Mouse (Mus musculus) megakaryocyte progenitor cell, adult 5-6 weeks (primary cell): Measurements from ENCODE around the gene Cerkl. TPM values are rescaled to one million over a fixed set of nuclear protein-coding genes. Genes with fewer than 3 reads are reported as not detected.
A peak's percentile ranks its signal among the peaks of the same experiment; 100 is the strongest.

Experiments
- ATAC-seq: replicated peaks from 2 replicates; pipeline ENCODE4 v1.8.0; 2016; ENCODE audit warnings: mild to moderate bottlenecking, moderate TSS enrichment, inconsistent platforms; ENCODE audit not compliant: poor library complexity
- total RNA-seq, 2 experiments: library from RNA; stranded (forward) in 1 of 2; stranded (reverse) in 1 of 2; fragments of 157-497, 149-512 nt in 1 of 2; fragments of 200-1000 nt in 1 of 2; gene quantifications; 2 replicates each; pipeline versions ENCODE4 v1.2.3 to v1.2.4; 2015 to 2017

Gene Cerkl
- total RNA-seq, 2 experiments from 2014 or later = 4.8 to 9.9 TPM

- ATAC-seq = 0 out of 2 replicates have a peak, but pooled peaks have one; percentile 33
These were observed 121.9 kb downstream of the Cerkl start for GRCm38 (mm10) chr2:79334661-79335060.

DNA sequence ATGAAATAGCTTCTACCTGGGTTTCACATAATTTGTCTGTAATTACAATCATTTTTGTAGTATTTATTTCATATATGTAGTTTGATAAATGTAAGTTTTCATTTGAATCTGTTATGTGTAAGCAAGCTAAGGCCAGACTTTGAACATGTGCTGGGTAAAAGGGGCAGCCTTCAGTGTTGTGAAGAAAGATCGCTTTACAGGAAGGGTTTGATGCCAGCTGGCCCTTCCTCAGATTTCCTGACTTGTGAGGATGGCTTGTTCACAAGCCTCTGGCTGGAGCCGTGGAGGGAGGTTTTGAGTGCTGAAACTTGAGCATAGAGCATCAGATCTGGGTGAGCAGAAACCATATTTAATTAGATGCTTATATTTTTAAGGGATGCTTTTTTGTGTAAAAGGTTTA, 128.5 kb downstream of the Cerkl start:
- no peak for ATAC-seq

DNA sequence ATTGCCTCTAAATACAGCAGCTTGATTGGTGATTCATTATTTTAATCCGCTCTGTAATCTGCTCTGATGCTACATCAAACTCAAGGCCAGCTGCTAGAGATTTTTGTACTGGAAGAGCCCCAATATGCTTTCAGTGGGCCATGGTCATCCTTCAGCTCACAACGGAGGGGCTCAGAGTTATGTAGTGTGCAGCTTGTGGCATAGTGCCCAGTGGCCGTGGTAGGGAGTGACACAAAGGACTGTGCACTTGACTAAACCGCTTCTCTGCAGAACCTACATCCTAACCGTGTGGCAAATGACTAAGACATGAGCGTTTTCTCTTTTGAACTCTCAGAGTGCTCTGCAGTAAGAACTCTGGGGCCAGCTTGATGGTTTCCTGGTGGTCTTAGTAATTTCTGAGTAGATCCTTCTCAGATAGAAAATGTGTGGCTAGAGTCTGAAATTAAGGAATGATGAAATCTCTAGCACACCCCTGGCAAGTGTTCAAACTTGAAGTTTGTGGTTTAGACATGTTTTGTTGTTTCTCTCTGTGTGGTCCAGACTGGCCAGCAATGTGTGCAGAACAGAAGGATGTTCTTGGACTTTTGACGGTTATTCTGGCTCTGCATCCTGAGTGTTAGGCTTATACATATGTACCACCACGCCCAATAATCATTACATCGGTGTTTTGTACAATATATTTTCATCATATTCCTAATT, 140.3 kb downstream of the Cerkl start:
- ATAC-seq = peak; percentile 36

DNA sequence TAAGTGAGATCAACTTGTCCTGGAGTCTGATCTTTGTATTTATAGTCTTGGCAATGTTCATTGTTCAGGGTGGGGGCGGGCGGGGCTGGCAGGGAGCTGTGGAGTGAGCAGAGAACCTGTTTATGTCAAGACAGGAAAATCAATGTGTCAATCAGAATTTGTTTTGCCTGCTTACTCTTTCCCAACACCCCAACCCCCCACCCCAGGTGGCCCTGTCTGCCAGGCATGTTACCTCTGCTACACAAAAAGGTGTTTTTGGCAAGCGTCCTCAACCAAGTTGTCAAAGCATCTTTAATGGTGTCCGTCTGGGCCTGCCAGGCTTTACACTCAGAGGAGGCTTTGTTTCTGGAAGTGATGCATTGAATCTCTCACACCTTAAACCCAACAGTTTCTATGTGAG, 141.5 kb downstream of the Cerkl start:
- no peak for ATAC-seq

DNA sequence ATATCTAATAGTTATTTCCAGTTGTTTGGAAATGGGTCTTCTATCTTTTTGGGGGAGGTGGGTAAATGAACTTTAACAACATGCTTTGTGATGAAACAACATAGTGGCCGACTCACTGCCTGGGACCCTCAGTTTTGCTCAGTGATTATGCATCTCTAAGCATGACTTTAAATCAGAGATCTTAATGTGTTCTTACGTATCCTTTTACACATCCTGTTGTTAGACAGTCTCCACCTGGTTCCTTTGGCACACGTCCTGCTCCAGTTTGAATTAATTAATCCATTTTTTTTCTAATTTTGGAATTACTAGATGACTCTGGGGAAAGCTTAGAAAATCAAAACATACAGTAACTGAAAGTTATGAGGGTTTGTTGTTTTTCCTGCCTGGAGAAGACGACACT, 144.1 kb downstream of the Cerkl start:
- ATAC-seq = no peak

DNA sequence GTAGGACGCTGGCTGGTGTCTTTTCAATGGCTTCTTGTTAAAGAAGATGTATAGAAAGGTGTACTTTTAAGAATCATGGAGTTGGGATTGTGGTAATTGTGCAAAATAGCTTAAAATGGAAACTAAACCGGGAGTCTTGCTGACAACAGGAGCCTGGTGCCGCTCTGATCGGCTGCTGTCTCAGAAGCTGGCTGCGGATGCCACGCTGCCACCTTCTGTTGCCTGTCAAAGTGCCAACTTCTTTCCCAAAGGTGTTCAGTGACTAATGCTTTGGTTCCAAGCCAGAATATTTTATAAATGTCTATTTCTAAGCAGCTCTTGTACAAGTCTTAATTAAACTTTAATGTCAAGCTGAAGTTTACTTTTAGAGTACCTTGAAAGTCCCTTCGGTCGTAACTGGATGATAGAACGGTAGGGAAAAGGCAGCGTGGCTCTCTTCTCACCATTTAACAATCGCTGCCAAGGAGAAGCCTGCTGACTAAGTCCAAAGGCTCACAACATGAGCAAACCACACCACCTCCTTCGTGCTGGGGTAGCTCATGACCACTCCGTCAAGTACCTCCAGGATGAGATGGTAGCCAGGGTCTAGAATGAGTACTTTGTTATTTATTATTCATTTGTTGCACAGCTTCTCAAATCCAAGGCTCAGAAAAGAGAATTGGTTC, 147.0 kb downstream of the Cerkl start:
- no peak for ATAC-seq

- ATAC-seq = no peak
These were observed 149.0 kb downstream of the Cerkl start for GRCm38 (mm10) chr2:79307549-79307948.

GRCm38 (mm10) chr2:79302398-79302797, 154.2 kb downstream of the Cerkl start:
- ATAC-seq = no peak

DNA sequence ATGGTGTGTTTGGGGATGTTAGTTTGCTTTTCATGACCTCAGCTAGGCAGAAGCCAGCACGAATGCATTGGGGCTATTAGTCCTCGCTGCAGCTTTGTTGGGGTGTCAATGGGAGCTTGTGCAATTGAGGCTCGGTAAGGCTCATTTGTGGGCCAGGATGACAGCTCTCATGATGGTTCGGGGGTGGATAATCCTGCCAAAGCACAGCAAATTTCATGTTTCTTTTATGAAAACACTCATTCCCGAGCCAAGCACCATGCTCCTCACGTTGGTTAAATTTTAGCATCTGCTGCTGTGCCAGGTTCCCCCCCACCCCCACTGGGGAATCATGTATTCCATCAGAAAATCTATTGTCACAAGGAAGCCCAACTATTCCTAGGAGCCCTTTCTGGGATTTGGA, 164.2 kb downstream of the Cerkl start:
- no peak for ATAC-seq

DNA sequence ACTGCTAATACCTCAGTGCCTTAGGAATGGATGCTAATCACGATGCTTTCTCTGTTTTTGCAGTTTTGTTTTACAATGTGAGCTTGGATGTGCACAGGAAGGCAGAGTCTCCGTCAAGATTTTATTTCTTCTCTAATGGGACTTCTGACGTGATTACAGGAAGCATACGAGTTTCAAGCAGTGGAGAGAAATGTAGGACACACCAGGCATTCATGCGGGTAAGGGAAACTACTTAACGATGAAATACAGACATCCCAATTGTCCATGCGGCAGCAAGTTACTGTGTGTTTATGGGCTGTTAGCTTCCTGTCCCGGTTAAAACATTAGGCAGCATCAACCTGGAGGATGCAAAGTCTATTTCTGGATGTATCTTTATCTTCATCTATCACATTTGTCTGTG, 164.7 kb downstream of the Cerkl start:
- no peak for ATAC-seq

- no peak for ATAC-seq
These were observed 166.4 kb downstream of the Cerkl start for GRCm38 (mm10) chr2:79290149-79290548.

- no peak for ATAC-seq
These were observed 172.4 kb downstream of the Cerkl start for GRCm38 (mm10) chr2:79284206-79284605.

Other genes with a start within 250 kb of the Cerkl start
- gene Itga4, start 201.4 kb downstream of the Cerkl start, total RNA-seq (2015) = 111 and 140 TPM in 2 replicates
- gene Itga4, start 201.4 kb downstream of the Cerkl start, total RNA-seq (2017) = 80.4 and 107 TPM in 2 replicates
- gene Neurod1, start within 50 bp of the Cerkl start, total RNA-seq (2015) = not detected in 2 replicates
- not detected in 2 replicates for gene Neurod1, start within 50 bp of the Cerkl start, total RNA-seq (2017)
- gene Itprid2, start 178.6 kb upstream of the Cerkl start, total RNA-seq (2015) = 16.9 and 21.0 TPM in 2 replicates
- 11.1 and 12.1 TPM in 2 replicates for gene Itprid2, start 178.6 kb upstream of the Cerkl start, total RNA-seq (2017)